Mouse (Mus musculus): ENCODE results near the gene Cnot4. TPM values are rescaled to one million over a fixed set of nuclear protein-coding genes. Genes with fewer than 3 reads are reported as not detected.
"Not testable (repeated sequence)": the region's sequence is repeated elsewhere in the genome, so short reads cannot be mapped to it uniquely, and the experiment has no call there.

Gene Cnot4
- total RNA-seq, 1 experiment: 18.8 TPM

- DNase-seq (ENCODE audit: low read depth, low spot score): no peak
- H3K4me3 ChIP-seq (ENCODE audit: insufficient read depth in 1 of 2, low read depth in 1 of 2, low read length in 2 of 2, poor library complexity in 1 of 2, severe bottlenecking in 1 of 2): no peak overlapping the region
- H3K4me1 ChIP-seq (ENCODE audit: control insufficient read depth in 2 of 2, insufficient read depth in 2 of 2, low read length in 2 of 2, poor library complexity in 1 of 2): no peaks in the 10 kb centered on the region
- no peak overlapping the region for H3K27ac ChIP-seq (ENCODE audit: insufficient read depth, low read depth, low read length, poor library complexity, severe bottlenecking)
- TF ChIP-seq HCFC1 (IDR thresholded peaks at IDR 0.05; ENCODE audit: borderline replicate concordance, insufficient read depth, low read length) (no peak), CHD2 (IDR thresholded peaks at IDR 0.05; ENCODE audit: low read depth, low read length) (no peak), ZC3H11A (IDR thresholded peaks at IDR 0.05; ENCODE audit: borderline replicate concordance, low read depth, low read length) (no peak), ZNF384 (IDR thresholded peaks at IDR 0.05; ENCODE audit: low read depth, low read length) (no peak), MAFK (IDR thresholded peaks at IDR 0.05; ENCODE audit: insufficient read depth, low read depth, low read length) (no peak)
- no peak overlapping the region for H3K9ac ChIP-seq (ENCODE audit: insufficient read depth, low read depth, low read length, poor library complexity, severe bottlenecking)
- in situ Hi-C loops (cut with MboI; ENCODE audit: low sequenced_read_pairs in 2 of 2, unreplicated experiment in 2 of 2): no loop called here
- no peaks in the 10 kb centered on the region for H3K36me3 ChIP-seq (ENCODE audit: control insufficient read depth, insufficient read depth, low read length, poor library complexity, severe bottlenecking)
- H3K9me3 ChIP-seq (ENCODE audit: control insufficient read depth, insufficient read depth, low read depth, low read length): no peaks in the 10 kb centered on the region
These were observed 39.7 kb upstream of the Cnot4 start for GRCm38 (mm10) chr6:35173181-35173580.

- H3K9me3 ChIP-seq (ENCODE audit: control insufficient read depth, insufficient read depth, low read depth, low read length); in situ Hi-C loops (cut with MboI; ENCODE audit: low sequenced_read_pairs in 2 of 2, unreplicated experiment in 2 of 2); DNase-seq (ENCODE audit: low read depth, low spot score): not testable (repeated sequence)
These were observed 38.5 kb upstream of the Cnot4 start for GRCm38 (mm10) chr6:35172028-35172427.

DNA sequence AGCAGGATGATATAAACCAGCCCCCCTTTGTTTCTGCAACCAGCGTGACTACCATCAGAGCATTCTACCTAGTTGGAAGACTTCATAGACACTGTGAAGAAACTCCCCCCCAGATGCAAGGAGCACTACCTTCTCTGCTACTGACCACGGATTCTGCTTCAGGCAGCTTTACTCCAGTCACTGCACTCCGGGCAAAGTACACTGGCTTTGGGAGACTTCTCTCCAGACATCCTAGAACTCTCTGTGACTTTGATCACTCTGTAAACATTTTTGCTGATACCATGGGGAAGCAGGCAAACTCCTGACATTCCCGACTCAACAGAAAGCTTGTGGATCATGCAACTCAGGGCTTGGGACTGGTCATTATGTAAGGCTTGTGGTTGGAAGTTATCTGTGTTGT, 35.7 kb upstream of the Cnot4 start:
- Histone ChIP-seq H3K27ac (ENCODE audit: insufficient read depth, low read depth, low read length, poor library complexity, severe bottlenecking) (no peak overlapping the region), H3K9ac (ENCODE audit: insufficient read depth, low read depth, low read length, poor library complexity, severe bottlenecking) (no peak overlapping the region), H3K4me1 (ENCODE audit: control insufficient read depth in 2 of 2, insufficient read depth in 2 of 2, low read length in 2 of 2, poor library complexity in 1 of 2) (no peaks in the 10 kb centered on the region), H3K4me3 (ENCODE audit: insufficient read depth in 1 of 2, low read depth in 1 of 2, low read length in 2 of 2, poor library complexity in 1 of 2, severe bottlenecking in 1 of 2) (no peak overlapping the region), H3K36me3 (ENCODE audit: control insufficient read depth, insufficient read depth, low read length, poor library complexity, severe bottlenecking) (no peaks in the 10 kb centered on the region), H3K9me3 (ENCODE audit: control insufficient read depth, insufficient read depth, low read depth, low read length) (no peaks in the 10 kb centered on the region)
- TF ChIP-seq HCFC1 (IDR thresholded peaks at IDR 0.05; ENCODE audit: borderline replicate concordance, insufficient read depth, low read length): no peak
- TF ChIP-seq ZC3H11A (IDR thresholded peaks at IDR 0.05; ENCODE audit: borderline replicate concordance, low read depth, low read length): no peak
- DNase-seq (ENCODE audit: low read depth, low spot score): no peak
- in situ Hi-C loops (cut with MboI; ENCODE audit: low sequenced_read_pairs in 2 of 2, unreplicated experiment in 2 of 2): no loop called here

More at GRCm38 (mm10) chr6:35172028-35172427, 38.5 kb upstream of the Cnot4 start:
- H3K4me1 ChIP-seq (ENCODE audit: control insufficient read depth in 2 of 2, insufficient read depth in 2 of 2, low read length in 2 of 2, poor library complexity in 1 of 2); H3K9ac ChIP-seq (ENCODE audit: insufficient read depth, low read depth, low read length, poor library complexity, severe bottlenecking); H3K4me3 ChIP-seq (ENCODE audit: insufficient read depth in 1 of 2, low read depth in 1 of 2, low read length in 2 of 2, poor library complexity in 1 of 2, severe bottlenecking in 1 of 2); H3K27ac ChIP-seq (ENCODE audit: insufficient read depth, low read depth, low read length, poor library complexity, severe bottlenecking); H3K36me3 ChIP-seq (ENCODE audit: control insufficient read depth, insufficient read depth, low read length, poor library complexity, severe bottlenecking): not testable (repeated sequence)

GRCm38 (mm10) chr6:35154540-35154939, 21.0 kb upstream of the Cnot4 start:
- in situ Hi-C loops (cut with MboI; ENCODE audit: low sequenced_read_pairs in 2 of 2, unreplicated experiment in 2 of 2): no loop called here
- DNase-seq (ENCODE audit: low read depth, low spot score): no peak
- TF ChIP-seq ZC3H11A (IDR thresholded peaks at IDR 0.05; ENCODE audit: borderline replicate concordance, low read depth, low read length): no peak
- no peak for TF ChIP-seq ZNF384 (IDR thresholded peaks at IDR 0.05; ENCODE audit: low read depth, low read length)
- no peak for TF ChIP-seq CHD2 (IDR thresholded peaks at IDR 0.05; ENCODE audit: low read depth, low read length)
- no peak for TF ChIP-seq MAFK (IDR thresholded peaks at IDR 0.05; ENCODE audit: insufficient read depth, low read depth, low read length)
- no peak for TF ChIP-seq HCFC1 (IDR thresholded peaks at IDR 0.05; ENCODE audit: borderline replicate concordance, insufficient read depth, low read length)

GRCm38 (mm10) chr6:35147726-35148422, 14.3 kb upstream of the Cnot4 start:
- no peak for DNase-seq (ENCODE audit: low read depth, low spot score)
- in situ Hi-C loops (cut with MboI; ENCODE audit: low sequenced_read_pairs in 2 of 2, unreplicated experiment in 2 of 2): no loop called here
- H3K27ac ChIP-seq (ENCODE audit: insufficient read depth, low read depth, low read length, poor library complexity, severe bottlenecking): no peak overlapping the region
- no peak overlapping the region for H3K4me3 ChIP-seq (ENCODE audit: insufficient read depth in 1 of 2, low read depth in 1 of 2, low read length in 2 of 2, poor library complexity in 1 of 2, severe bottlenecking in 1 of 2)
- TF ChIP-seq ZNF384 (IDR thresholded peaks at IDR 0.05; ENCODE audit: low read depth, low read length): no peak
- TF ChIP-seq HCFC1 (IDR thresholded peaks at IDR 0.05; ENCODE audit: borderline replicate concordance, insufficient read depth, low read length): no peak
- no peak for TF ChIP-seq ZC3H11A (IDR thresholded peaks at IDR 0.05; ENCODE audit: borderline replicate concordance, low read depth, low read length)
- no peak for TF ChIP-seq MAFK (IDR thresholded peaks at IDR 0.05; ENCODE audit: insufficient read depth, low read depth, low read length)
- TF ChIP-seq CHD2 (IDR thresholded peaks at IDR 0.05; ENCODE audit: low read depth, low read length): no peak
- no peaks in the 10 kb centered on the region for H3K4me1 ChIP-seq (ENCODE audit: control insufficient read depth in 2 of 2, insufficient read depth in 2 of 2, low read length in 2 of 2, poor library complexity in 1 of 2)
- H3K9ac ChIP-seq (ENCODE audit: insufficient read depth, low read depth, low read length, poor library complexity, severe bottlenecking): no peak overlapping the region
- H3K36me3 ChIP-seq (ENCODE audit: control insufficient read depth, insufficient read depth, low read length, poor library complexity, severe bottlenecking): no peaks in the 10 kb centered on the region
- no peaks in the 10 kb centered on the region for H3K9me3 ChIP-seq (ENCODE audit: control insufficient read depth, insufficient read depth, low read depth, low read length)

More at GRCm38 (mm10) chr6:35154540-35154939, 21.0 kb upstream of the Cnot4 start:
- H3K9me3 ChIP-seq (ENCODE audit: control insufficient read depth, insufficient read depth, low read depth, low read length): no peaks in the 10 kb centered on the region; the same call in 1 of the 2 replicates
- H3K4me1 ChIP-seq (ENCODE audit: control insufficient read depth in 2 of 2, insufficient read depth in 2 of 2, low read length in 2 of 2, poor library complexity in 1 of 2): no peaks in the 10 kb centered on the region
- H3K4me3 ChIP-seq (ENCODE audit: insufficient read depth in 1 of 2, low read depth in 1 of 2, low read length in 2 of 2, poor library complexity in 1 of 2, severe bottlenecking in 1 of 2): no peak overlapping the region
- no peaks in the 10 kb centered on the region for H3K36me3 ChIP-seq (ENCODE audit: control insufficient read depth, insufficient read depth, low read length, poor library complexity, severe bottlenecking)
- H3K9ac ChIP-seq (ENCODE audit: insufficient read depth, low read depth, low read length, poor library complexity, severe bottlenecking): no peak overlapping the region
- no peak overlapping the region for H3K27ac ChIP-seq (ENCODE audit: insufficient read depth, low read depth, low read length, poor library complexity, severe bottlenecking)
